Mouse (Mus musculus): ENCODE measurements around the gene Cpne2.

DNA sequence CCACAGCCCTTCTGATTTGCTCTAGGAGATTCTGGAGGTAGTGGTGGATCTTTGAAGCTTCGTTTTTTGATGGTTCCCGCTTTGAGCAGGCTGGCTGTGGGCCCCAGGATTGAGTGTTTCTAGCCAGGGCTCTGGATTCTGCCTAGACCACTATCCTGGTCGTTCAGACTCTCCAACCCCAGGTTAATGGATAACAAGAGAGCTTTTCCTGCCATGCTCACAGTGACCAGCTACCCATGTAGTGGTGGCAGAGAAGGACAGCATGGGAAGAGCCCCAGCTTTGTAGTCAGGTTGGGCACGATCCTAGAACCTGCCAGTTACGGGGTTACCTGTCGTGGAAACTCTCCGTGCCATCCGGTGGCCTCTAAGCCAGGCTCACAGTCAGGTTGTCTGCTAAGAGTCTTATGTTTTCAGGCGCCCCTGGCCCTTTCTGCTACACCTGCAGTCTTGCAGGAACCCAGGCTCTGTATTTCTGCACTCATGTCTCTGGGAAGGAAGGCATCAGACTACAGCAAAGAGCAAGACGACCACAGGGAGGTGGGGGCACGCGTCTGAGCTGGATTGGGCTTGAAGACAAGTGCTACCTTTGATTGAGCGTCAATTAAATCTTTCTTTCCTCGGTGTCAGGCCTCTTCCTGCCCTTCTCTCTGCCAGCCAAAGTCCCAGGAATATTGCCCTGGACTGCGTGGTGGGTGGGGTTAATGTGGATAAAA is 33.8 kb downstream of the Cpne2 start:
- TF ChIP-seq CTCF (IDR thresholded peaks at IDR 0.05; ENCODE audit: extremely low read depth, insufficient read depth, low read length) (no peak), POLR2A (IDR thresholded peaks at IDR 0.05; ENCODE audit: extremely low read depth, insufficient read depth, low read length) (no peak)
